12 mouse cellular contexts compared by ENCODE assay signal in genomic region chr4:96797583-96797982, GRCm38 (mm10). TPM values are rescaled to one million over a fixed set of nuclear protein-coding genes. Genes with fewer than 3 reads are reported as not detected.
A peak's percentile ranks its signal among the peaks of the same experiment; 100 is the strongest.
DNase-seq lines count a peak whose midpoint lies in the region; ATAC-seq and TF ChIP-seq lines count a peak whose summit lies in the region.
"Had no signal": no experiment of that assay in that cellular context is flagged by ENCODE, and none has a peak within 500 bp of the region (broad histone marks: within the 10 kb centered on the region; RNA-seq: fewer than 3 reads in every experiment).

No protein-coding gene starts in this region.

- WGBS in hindbrain, embryonic 15.5 days: 26% methylated on average over 1 of the region's 1 CpGs
- 20% methylated on average over 1 of the region's 1 CpGs for WGBS in neural tube, embryonic 14.5 days
- 49% methylated on average over 1 of the region's 1 CpGs for WGBS in stomach, postnatal 0 days

- intact Hi-C loops in left cerebral cortex, postnatal 25 days (cut with DNase I): loop anchor here (5.0 kb wide), 1 partner anchor 90 kb away; no protein-coding TSS in a partner anchor
- intact Hi-C loops in left cerebral cortex, postnatal 36 days (cut with DNase I): no loop called here

- DNase-seq in cerebellum, postnatal 10 days: peak; percentile 52 to 62
- no peak for DNase-seq in cerebellum, adult 18-20 months
- peak; percentile 4 to 18 for DNase-seq in left cerebral cortex, postnatal 25 days (ENCODE audit: low spot score in 2 of 2)
- DNase-seq in left cerebral cortex, postnatal 36 days (ENCODE audit: low spot score in 2 of 2): no peak
- no peak for DNase-seq in stomach, postnatal 0 days (ENCODE audit: low spot score)
- no peak for DNase-seq in urinary bladder, adult 2 months (ENCODE audit: low spot score)
- DNase-seq: cerebellum, adult 11 months had no signal

- no peak overlapping the region for H3K27ac ChIP-seq in hindbrain, embryonic 15.5 days (replicated peaks)
- no peak overlapping the region for H3K27ac ChIP-seq in neural tube, embryonic 14.5 days (ENCODE audit: low read depth, low read length)
- no peak overlapping the region for H3K27ac ChIP-seq in stomach, postnatal 0 days (replicated peaks)

- peak; percentile 84 for ATAC-seq in hindbrain, embryonic 15.5 days (ENCODE audit: low FRiP score, low read depth)
- ATAC-seq in neural tube, embryonic 14.5 days (ENCODE audit: low read depth): peak; percentile 82
- ATAC-seq in stomach, postnatal 0 days (ENCODE audit: low FRiP score, low TSS enrichment): no peak
- ATAC-seq: Patski had no signal

- no peaks in the 10 kb centered on the region for H3K9me3 ChIP-seq in hindbrain, embryonic 15.5 days
- no peaks in the 10 kb centered on the region for H3K9me3 ChIP-seq in neural tube, embryonic 14.5 days (ENCODE audit: control insufficient read depth, low read length)
- no peaks in the 10 kb centered on the region for H3K9me3 ChIP-seq in stomach, postnatal 0 days (ENCODE audit: control insufficient read depth, low read length)

- H3K4me3 ChIP-seq in hindbrain, embryonic 15.5 days: no peak overlapping the region
- H3K4me3 ChIP-seq in neural tube, embryonic 14.5 days (ENCODE audit: low read depth, low read length): no peak overlapping the region
- no peak overlapping the region for H3K4me3 ChIP-seq in stomach, postnatal 0 days (ENCODE audit: low read depth, low read length)

- no peaks in the 10 kb centered on the region for H3K36me3 ChIP-seq in hindbrain, embryonic 15.5 days
- no peaks in the 10 kb centered on the region for H3K36me3 ChIP-seq in neural tube, embryonic 14.5 days (ENCODE audit: control insufficient read depth, insufficient read depth, low read length)
- no peaks in the 10 kb centered on the region for H3K36me3 ChIP-seq in stomach, postnatal 0 days (ENCODE audit: control insufficient read depth, insufficient read depth, low read length)

- H3K9ac ChIP-seq in hindbrain, embryonic 15.5 days: no peak overlapping the region
- H3K9ac ChIP-seq in neural tube, embryonic 14.5 days (replicated peaks; ENCODE audit: low read depth, low read length): no peak overlapping the region
- no peak overlapping the region for H3K9ac ChIP-seq in stomach, postnatal 0 days (ENCODE audit: low read length)

- no peaks in the 10 kb centered on the region for H3K27me3 ChIP-seq in hindbrain, embryonic 15.5 days
- no peaks in the 10 kb centered on the region for H3K27me3 ChIP-seq in neural tube, embryonic 14.5 days (ENCODE audit: control insufficient read depth, insufficient read depth, low read length)
- H3K27me3 ChIP-seq in stomach, postnatal 0 days (ENCODE audit: control insufficient read depth, insufficient read depth, low read length): no peaks in the 10 kb centered on the region
- H3K27me3 ChIP-seq: Patski had no signal

- TF ChIP-seq EP300 in stomach, postnatal 0 days (optimal IDR thresholded peaks at IDR 0.05): no peak

- no peak for TF ChIP-seq CTCF in stomach, postnatal 0 days (IDR thresholded peaks at IDR 0.05; ENCODE audit: low read depth)

- no peaks in the 10 kb centered on the region for H3K4me1 ChIP-seq in hindbrain, embryonic 15.5 days (replicated peaks)
- H3K4me1 ChIP-seq in neural tube, embryonic 14.5 days (ENCODE audit: control insufficient read depth, insufficient read depth, low read length): no peaks in the 10 kb centered on the region; the same call in 1 of the 2 replicates
- no peaks in the 10 kb centered on the region for H3K4me1 ChIP-seq in stomach, postnatal 0 days (replicated peaks; ENCODE audit: control insufficient read depth, insufficient read depth)

- H3K4me2 ChIP-seq in hindbrain, embryonic 15.5 days: no peak overlapping the region
- H3K4me2 ChIP-seq in neural tube, embryonic 14.5 days (ENCODE audit: low read depth, low read length): no peak overlapping the region
- no peak overlapping the region for H3K4me2 ChIP-seq in stomach, postnatal 0 days (replicated peaks; ENCODE audit: low read depth)

RNA-seq across cellular contexts. Expression of gene Gm12695, which starts 12.6 kb away (rescaled TPM):
- total RNA-seq in left cerebral cortex, postnatal 25 days (2021): not detected
- total RNA-seq in left cerebral cortex, postnatal 36 days (2021): not detected
- polyA plus RNA-seq in hindbrain, embryonic 15.5 days (2015; fragmentation: Nextera tagmentation; extraction: Ambion mirVana): not detected in 2 replicates
- polyA plus RNA-seq in neural tube, embryonic 14.5 days (2014; fragmentation: Nextera tagmentation; extraction: Ambion mirVana): not detected in 2 replicates
- not detected in 2 replicates for polyA plus RNA-seq in stomach, postnatal 0 days (2015; fragmentation: Nextera tagmentation; extraction: Ambion mirVana)
- polyA plus RNA-seq in urinary bladder, adult 2 months (2012; rRNA removed): not detected in 2 replicates
- total RNA-seq: megakaryocyte, adult 5-6 weeks had no signal
- polyA plus RNA-seq: large intestine, adult 2 months had no signal

Comparison
In these comparisons a context has a peak if more than half of its experiments do, and no peak if none do; other contexts are left out.
1. DNase-seq: peak in cerebellum, postnatal 10 days (2 of 2) and left cerebral cortex, postnatal 25 days (2 of 2); none in cerebellum, adult 18-20 months (0 of 2), left cerebral cortex, postnatal 36 days (0 of 2), stomach, postnatal 0 days (single experiment) and urinary bladder, adult 2 months (single experiment).